Mouse (Mus musculus): ENCODE data around the gene Trpc6.

DNA sequence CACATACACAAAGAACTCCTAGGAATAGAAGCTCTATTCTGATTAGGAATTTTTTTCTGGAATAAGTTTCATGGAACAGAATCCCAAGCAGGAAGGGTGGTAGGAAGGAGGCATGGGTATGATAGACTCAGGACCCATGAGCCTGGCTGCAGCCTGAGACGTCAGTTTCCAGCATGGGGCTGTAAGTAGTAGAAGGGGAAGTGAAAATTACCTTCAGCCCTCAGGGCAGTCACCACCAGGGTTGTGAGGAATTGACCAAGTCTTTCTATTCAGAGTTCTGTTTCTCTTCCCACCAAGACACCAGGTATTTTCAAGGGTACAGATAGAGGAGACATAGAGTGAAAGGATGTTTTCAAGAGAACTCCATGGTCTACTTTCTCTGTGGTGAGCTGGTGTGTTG is 129.0 kb downstream of the Trpc6 start:
- no peak for TF ChIP-seq MAX (IDR thresholded peaks at IDR 0.05; ENCODE audit: low read length)
- TF ChIP-seq POLR2A (IDR thresholded peaks at IDR 0.05; ENCODE audit: low read depth, low read length) = no peak
